Mouse (Mus musculus) lung, postnatal 4 days (tissue): ENCODE measurements around the gene Fads1.

ENCODE experiments used
- DNase-seq, 2 experiments: peaks; one replicate each; pipeline ENCODE4 v3.0.0; 2021

Gene Fads1

DNA sequence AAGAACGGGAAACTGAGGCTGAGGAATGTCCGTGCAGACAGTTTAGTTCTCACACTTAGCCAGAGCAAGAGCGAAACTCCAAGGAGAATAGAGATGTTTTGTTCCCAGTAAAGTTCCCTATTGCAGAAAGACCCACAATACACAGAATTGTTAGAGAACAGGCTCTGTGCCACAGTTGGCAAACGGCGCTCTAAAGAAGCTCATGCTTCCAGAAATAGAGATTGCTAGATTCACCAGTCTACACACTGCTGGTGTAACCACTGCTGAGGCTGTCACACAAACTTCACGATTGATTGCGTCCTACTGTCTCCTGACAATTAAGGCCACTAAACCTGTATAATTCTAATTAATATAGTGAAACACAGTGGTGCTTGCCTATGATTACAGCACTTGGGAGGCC, 1.5 kb upstream of the Fads1 start:
- DNase-seq = no peak

- DNase-seq = no peak
These were observed 546 bp upstream of the Fads1 start for GRCm38 (mm10) chr19:10182142-10182541.

GRCm38 (mm10) chr19:10183299-10183983, 753 bp downstream of the Fads1 start:
- peak; percentile 81 to 83 for DNase-seq

- peak; percentile 48 to 62 for DNase-seq
These were observed 1.4 kb downstream of the Fads1 start for GRCm38 (mm10) chr19:10184096-10184495.

DNA sequence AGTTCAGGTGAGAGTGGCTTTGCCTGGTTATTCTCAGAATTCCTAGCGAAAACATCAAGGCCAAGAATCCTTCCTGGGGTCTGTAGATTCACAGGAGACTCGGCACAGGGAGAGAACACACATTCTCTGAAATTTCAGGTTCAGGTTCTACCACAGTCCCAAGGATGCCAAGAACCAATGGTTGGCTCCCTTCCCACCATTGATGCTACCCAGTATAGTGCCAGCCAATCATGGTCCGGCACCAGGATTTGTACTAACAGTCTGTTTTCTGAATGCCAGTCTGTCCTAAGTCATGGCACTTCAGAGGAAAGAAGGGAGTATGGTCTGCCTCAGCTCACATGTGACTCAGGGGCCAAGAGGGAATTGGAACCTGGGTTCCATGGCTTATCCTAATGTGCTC, 3.2 kb downstream of the Fads1 start:
- DNase-seq = no peak

- DNase-seq = no peak
These were observed 3.9 kb downstream of the Fads1 start for GRCm38 (mm10) chr19:10186569-10186968.

GRCm38 (mm10) chr19:10188281-10188811, 5.7 kb downstream of the Fads1 start:
- DNase-seq = no peak

DNA sequence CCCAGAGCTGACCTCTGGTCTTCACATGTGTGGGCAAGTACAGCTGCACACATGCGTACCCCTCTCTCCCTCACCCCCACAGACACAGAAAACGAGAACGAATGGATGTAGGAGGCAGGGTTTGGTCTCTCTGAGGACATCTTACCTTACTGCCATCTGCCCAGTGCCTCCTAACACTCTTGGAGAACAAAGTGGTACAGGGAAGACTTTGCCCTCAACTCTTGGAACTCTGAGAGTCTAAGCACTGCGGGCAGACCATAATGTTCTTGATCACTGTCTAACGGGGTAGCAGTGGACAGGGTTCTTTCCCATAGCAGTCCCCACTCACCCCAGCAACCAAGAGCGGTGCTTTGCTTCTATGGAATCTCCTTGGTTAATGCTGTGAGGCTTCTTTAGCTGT, 6.3 kb downstream of the Fads1 start:
- no peak for DNase-seq

DNA sequence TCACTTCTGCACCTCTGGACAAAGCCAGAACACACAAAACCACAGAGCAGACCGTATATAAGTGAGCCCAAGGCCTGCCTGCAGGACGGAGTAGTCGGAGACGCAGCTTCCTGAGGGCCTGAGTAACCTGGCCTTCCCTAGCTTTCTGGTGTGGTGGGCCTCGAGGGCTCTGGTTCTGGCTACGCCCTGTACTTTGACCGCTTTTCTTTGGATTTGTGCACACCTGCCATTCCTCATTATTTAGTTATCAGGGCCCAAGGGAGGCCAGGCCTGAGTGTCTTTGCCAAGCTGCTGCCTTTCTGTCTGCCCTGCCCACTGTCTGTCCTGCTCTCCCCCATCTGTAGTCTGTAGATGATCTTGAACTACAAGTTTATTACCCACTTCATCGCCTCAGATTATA, 7.3 kb downstream of the Fads1 start:
- no peak for DNase-seq

DNA sequence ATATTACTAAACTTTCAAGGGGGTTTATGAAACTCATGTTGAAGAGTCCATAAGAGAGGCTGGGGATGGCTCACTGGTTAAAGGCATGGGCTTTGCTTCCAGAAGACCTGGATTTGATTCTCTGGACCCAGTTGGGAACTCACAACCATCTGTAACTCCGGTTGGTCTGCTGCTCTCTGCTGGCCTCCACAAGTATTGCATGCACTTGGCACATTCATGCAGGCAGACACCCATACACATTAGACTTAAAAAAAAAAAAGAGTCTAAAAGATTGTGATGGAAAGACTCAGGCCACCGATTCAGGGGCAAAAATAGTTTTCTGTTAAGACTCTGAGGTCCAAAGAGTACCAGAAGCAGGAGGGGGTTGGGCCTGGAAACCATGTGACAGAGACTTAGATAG, 8.1 kb downstream of the Fads1 start:
- peak; percentile 79 to 84 for DNase-seq

DNA sequence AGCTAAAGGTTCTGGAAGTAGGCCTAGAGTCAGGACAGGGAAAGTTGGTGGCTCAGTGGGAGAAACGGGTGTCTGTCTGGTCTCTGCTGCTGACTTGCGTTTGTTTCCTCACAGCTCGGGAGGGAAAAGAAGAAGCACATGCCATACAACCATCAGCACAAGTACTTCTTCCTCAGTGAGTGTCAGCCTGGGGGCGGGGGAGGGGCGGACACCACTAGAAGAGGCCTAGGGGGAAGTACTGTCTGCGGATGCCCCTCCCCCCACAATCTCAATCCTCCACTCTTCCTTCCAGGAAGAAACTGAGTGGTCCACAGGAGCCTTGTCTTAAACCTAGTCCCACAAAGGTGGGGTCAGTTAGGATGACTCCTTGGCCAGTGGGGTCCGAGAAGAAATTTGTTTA, 8.6 kb downstream of the Fads1 start:
- DNase-seq = peak; percentile 47 to 52

DNA sequence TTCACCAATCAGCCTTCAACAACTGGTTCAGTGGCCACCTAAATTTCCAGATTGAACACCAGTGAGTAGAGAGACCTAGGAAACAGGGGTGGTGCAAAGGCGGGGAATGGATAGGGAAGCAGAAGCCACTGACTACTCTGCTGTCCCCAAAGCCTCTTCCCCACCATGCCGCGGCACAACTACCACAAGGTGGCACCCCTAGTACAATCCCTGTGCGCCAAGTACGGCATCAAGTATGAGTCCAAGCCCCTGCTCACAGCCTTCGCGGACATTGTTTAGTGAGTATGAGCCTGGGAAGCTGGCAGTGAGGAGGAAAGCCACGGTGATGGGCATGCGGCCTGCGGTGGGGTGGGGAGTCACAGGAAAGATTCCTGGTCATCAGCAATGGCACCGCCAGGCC, 11.6 kb downstream of the Fads1 start:
- DNase-seq = no peak

GRCm38 (mm10) chr19:10195252-10195651, 12.6 kb downstream of the Fads1 start:
- DNase-seq = no peak

GRCm38 (mm10) chr19:10197130-10197529, 14.4 kb downstream of the Fads1 start:
- DNase-seq = no peak

DNA sequence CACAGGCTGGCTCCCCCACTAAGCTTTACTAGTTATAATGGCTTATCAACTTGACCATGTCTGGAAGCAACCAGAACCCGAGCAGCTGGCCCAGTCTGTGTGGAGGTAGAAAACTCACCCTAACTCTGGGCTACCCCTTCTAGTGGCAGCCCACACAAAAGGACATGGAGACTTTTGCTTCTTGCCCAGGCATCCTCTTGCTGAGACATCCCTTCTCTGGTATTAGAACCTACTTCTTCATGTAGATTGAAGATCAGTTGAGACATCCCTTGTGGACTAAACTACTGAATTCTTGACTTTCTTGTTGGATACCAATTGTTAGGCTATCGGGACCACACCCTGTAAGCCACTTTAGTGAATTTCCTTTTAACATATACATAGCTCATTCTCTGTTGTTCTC, 15.6 kb downstream of the Fads1 start:
- DNase-seq = no peak

GRCm38 (mm10) chr19:10198723-10199122, 16.0 kb downstream of the Fads1 start:
- peak; percentile 75 to 85 for DNase-seq

DNA sequence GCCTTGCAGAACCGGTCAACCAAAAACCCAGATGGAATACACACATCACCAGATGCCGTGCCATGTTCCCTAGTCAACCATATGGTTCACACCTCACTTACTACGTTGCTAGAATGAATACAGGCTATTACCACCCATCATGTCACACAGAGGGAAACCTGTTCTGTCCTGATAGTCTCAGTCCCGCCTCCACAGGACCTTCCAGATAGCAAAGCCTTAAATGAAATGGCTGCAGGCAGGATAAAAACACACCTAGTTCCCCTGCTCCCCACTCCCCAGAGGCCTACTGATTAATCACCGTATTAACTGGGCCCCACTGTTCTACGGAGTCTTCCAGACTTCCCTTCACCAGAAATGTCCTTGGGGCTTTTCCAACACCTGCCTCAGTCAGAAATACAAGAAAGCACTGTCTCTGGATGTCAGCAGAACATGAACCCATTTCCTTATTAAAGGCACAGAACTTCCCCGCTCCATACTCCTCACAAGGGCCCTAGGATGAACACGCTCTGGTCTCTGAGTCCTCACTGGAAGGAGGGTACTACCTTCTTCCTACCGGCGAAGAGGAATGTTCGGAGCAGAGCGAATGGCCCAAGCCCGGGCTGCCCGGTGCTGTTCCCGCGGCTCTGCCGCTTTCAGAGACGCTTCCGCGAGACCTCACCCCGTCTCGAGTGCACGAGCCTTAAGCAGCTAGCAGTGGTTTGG, 20.6 kb downstream of the Fads1 start:
- no peak for DNase-seq

DNA sequence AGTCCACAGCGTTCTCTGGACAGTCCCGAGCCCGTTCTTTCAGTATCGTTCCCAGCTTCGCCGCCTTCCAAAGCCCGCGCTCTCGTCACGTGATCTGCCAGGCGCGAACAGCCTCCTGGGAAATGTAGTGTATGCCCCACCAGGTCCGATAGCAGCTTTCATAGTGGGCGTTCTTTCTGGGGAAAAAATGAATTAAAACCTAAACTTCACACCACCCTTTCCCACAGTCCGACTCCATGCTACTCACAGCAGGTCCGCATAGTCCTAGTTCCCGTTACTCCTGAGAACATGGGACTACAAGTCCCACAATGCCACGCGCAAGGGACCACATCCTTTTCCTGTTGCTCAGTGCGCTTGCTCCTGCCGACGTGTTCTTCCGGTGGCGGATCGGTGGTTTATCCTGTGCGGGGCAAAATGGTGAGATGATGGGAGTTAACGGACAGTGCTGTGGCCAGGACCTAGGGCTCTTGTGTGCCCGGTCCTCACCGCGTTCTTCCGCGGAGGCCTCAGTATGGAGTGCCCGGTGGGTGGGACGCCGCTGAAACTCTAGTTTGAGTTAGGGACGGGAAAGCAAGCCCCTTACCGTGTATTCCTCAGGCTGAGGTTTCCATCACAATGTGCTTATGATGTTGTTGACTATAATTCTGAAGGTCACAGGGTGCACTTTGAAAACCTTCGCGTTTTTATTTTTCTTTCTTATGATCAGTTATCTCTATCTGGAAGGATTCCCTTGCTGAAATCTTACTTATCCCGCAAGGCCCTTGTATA, 21.3 kb downstream of the Fads1 start, which contains the start of the genes Tmem258 and Fen1:
Gene Tmem258 (plus strand): TSS at position 167 of the 768 bp plus-strand sequence.
Gene Fen1 (minus strand): TSS at position 322 of the 768 bp plus-strand sequence.
- DNase-seq = peak; percentile 91 to 93

DNA sequence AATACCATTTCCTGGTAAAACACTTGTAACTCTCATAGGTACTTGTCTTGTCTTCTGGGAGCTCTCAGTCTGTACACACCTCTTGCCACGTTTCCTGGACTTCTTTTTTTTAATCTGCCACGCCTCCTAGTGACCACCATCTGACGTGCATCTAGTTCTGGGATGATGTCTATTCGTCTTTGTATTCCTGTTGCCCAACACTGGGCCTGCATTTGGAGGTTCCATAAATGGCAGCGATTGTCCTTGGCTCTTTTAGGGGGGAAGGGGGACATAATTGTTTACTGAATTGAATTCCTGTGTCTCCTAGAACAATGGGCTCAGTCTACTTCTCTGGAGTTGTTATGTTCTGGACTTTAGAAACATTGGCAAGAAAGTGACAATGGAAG, 21.9 kb downstream of the Fads1 start:
- DNase-seq = peak; percentile 68 to 78

- peak in 1 of 2 experiments; percentile 34 for DNase-seq
These were observed 22.4 kb downstream of the Fads1 start for GRCm38 (mm10) chr19:10205051-10205450.

DNA sequence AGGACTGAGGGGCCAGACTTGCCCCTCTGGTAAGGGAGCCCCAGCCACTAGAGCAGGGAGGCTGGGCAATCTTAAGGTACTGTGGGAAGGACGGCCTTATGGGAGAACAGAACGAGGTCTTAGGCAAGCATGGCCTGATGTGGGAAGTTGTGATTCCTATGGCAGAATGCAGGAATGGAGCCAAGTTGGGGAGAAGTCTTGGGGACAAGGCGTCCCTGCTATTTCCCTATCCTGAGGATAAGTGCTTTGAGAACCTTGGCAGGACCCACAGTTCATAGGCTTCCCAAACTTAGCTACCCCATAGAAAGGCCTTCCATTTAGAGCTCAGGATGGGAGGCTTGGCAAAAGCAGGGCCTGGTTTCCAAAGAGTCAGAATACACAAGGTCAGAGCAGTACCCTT, 26.2 kb downstream of the Fads1 start:
- no peak for DNase-seq

DNA sequence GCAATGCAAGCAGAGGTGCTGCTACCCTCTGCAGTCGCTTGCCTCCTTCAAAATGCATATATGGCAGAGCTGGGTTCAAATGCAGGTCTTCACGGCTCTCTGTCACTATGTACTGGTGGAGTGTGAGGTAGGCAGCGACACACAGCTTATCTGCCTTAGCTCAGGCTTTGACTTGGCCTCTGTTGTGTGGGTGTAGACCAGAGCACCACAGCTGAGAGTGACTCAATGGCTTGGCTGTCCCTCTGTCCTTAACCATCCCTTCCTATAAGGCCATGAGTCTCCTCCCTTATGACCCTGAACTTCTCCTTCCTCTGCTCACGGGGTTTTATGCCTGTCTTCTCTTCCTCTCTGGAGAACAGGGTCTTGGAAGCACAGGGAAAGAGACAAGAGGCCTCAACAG, 28.2 kb downstream of the Fads1 start:
- DNase-seq = no peak

- DNase-seq = no peak
These were observed 31.2 kb downstream of the Fads1 start for GRCm38 (mm10) chr19:10213796-10214471.
